Mouse (Mus musculus) adrenal gland, adult 8-10 months (tissue): ENCODE measurements around the gene Ears2. TPM values are rescaled to one million over a fixed set of nuclear protein-coding genes. Genes with fewer than 3 reads are reported as not detected.
"Not testable (repeated sequence)": the region's sequence is repeated elsewhere in the genome, so short reads cannot be mapped to it uniquely, and the experiment has no call there.

Experiments
- DNase-seq: peaks from one replicate; pipeline ENCODE4 v3.0.0; 2022
- total RNA-seq, 4 experiments: library from RNA; stranded (reverse); gene quantifications; 2 replicates each; pipeline ENCODE4 v1.2.4; 2022

Gene Ears2
- 10 to 100 TPM; 17.8 to 23.3 (median 20.0) TPM for total RNA-seq

DNA sequence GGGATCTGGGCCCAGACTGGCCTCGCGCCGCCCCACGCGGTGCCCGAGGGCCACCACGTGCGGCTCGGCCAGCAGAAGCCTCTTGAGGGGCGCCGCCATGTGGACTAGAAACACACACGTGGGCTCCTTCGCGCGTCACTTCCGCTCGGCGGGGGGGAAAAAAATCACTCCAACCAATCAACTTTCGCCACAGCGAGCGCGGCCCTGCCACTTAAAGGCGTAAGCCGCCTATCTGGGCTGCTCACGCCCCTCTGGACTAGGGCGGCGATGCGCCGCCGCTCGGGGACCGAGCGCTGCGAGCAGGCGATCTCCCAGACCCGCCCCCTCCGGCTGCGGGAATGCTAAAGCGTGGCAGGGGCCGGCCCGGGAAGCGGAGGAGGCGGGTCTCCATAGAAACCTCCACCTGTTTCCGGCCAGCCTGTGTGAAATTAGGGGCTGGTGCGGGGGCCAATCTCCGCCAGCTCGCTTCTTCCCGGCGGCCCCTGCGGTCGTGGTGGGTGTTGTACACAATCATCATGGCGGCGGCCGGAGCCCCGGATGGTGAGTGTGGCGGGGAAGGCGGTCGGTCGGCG lies at the start of gene Ears2, which contains the start of gene Ubfd1:
Ears2 (minus strand) TSS at position 319 of the 572 bp plus-strand sequence.
Ubfd1 (plus strand) TSS at position 231 of the 572 bp plus-strand sequence.
- peak; percentile 96 for DNase-seq

DNA sequence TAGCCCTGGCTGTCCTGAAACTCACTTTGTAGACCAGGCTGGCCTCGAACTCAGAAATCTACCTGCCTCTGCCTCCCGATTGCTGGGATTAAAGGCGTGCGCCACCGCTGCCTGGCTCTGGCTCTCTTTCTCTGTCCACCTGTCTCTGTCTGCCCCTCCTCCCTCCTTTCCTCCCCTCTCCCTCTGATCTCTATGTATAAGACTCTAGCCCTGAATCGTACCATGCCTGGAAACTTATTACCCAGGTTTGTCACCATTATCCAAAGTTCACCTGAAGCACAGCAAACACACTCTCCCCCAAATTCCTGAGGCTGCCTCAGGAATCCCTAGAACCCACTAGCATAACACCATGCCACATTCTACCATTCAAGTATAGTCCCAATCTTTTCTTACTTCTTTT lies 41.1 kb upstream of the Ears2 start:
- no peak for DNase-seq

GRCm38 (mm10) chr7:122101747-122102244 lies 34.7 kb upstream of the Ears2 start, which contains the start of gene Ndufab1:
Gene Ndufab1 (minus strand): TSS chr7:122101886.
- peak; percentile 78 for DNase-seq

GRCm38 (mm10) chr7:122101014-122101746 lies 34.1 kb upstream of the Ears2 start:
- not testable (repeated sequence) for DNase-seq

- no peak for DNase-seq
Measured at GRCm38 (mm10) chr7:122099222-122099621, 32.2 kb upstream of the Ears2 start.

- DNase-seq: no peak
Measured at GRCm38 (mm10) chr7:122098009-122098408, 30.9 kb upstream of the Ears2 start.

GRCm38 (mm10) chr7:122094564-122095330 lies 27.7 kb upstream of the Ears2 start:
- DNase-seq: no peak

- no peak for DNase-seq
Measured at GRCm38 (mm10) chr7:122087195-122087982, 20.3 kb upstream of the Ears2 start.

GRCm38 (mm10) chr7:122081071-122081470 lies 14.0 kb upstream of the Ears2 start:
- DNase-seq: no peak

- DNase-seq: no peak
Measured at GRCm38 (mm10) chr7:122079798-122080554, 12.9 kb upstream of the Ears2 start.

DNA sequence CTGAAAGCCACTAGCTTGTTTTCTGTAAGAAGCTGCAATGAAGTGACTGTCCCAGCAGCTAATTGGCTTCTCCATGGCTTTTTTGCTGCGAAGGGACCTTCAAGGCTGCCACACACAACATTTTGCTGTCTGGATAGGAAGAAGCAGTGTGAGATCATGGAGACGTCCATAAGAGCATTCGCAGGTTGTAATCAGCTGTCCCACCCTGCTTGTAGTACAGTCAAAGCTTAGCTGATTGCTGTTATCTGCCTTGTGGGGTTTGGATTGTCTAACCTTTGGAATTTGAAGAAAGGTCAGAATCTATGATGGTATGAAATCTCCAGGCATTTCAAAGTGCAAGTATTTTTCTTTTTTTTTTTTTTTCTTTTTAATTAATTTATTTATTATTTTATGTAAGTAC lies 7.3 kb upstream of the Ears2 start:
- DNase-seq: no peak

DNA sequence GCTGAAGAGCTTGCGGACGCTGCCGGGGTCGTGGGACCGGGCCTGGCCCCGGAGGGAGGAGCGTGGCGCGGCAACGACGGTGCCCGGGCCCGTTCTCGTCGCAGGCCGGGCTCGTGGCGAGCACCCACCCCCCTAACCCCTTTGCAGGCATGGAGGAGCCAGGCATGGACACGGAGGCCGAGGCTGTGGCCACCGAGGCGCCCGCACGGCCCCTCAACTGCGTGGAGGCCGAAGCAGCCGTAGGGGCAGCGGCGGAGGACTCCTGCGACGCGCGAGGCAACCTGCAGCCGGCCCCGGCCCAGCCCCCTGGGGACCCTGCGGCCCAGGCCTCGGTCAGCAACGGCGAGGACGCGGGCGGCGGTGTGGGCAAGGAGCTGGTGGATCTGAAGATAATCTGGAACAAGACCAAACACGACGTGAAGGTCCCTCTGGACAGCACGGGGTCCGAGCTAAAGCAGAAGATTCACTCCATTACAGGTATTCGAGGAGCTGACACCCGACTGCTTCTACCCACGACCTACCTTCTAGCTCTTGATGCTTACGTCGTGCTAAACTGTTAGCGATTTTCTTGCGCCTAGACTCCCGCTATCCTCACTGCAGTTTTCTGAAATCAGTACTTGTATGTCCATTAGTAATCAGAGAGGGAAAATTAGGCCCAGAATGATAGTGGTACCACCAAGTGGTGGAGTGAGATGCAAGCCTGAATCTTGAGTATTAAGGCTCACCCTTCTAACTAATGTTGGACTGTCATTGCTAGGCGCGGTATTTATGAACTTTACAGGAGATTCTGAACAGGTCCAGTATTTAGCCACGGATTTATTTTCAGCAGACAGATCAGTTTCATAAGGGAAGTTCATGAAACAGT lies 686 bp upstream of the Ears2 start:
- DNase-seq: peak; percentile 25

DNA sequence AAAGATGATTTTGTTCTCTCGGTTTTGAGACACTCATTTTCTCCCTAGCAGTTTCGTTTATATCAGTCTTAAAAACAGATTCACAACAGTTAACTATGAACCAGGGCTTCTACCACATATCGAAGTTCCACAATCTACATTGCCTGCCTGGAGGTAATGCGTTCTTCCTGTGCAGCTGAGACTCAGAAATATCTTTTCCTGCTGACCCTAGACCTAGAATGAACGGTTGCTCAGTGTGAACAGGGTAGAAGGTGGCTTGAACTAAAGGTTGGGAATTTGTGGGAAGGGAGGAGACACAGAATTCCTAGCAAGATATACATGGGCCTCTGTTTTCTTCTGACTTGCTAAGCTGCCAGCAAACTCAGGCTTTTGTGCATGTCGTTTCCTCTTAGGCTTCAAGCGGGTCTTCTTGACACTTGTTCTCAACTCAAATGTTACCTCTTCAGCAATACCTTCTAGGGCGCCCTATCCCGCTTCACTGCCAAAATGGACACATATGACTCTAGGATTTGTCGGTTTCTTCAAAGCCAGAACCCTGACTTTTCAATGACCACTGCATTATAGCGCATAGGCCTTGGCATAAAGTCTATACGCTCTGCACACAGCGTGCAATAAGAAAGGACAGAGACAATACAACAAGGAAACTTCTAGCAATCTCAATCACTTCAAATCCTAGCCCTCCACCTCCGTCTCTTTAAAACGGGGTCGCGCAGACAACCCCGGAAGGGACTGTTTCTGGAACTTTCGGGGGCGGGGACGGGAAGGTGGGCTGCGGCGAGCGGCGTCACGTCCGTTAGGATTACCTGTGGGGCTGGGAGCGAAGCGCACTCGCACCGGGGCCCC lies 740 bp downstream of the Ears2 start:
- no peak for DNase-seq

- DNase-seq: no peak
Measured at GRCm38 (mm10) chr7:122065656-122066055, 1.4 kb downstream of the Ears2 start.

DNA sequence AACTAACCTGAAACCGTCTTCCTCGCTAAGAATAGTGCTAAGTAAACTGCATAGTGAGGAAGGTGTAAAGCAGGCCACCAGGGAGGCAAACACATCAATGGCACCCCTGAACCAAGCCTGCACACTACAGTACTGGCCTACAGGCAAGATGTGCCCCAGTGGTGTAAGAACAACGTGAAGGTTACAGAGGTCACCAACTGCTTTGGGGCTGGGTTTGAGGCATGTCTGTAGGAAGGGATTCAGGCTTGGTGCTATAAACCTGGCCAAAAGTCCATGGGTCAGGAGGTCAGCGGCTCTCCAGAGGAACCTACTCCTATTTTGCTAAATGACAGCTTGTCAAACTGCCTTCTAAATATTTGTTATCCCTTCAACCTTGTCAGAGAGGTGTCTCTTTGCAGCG lies 10.4 kb downstream of the Ears2 start:
- no peak for DNase-seq

- no peak for DNase-seq
Measured at GRCm38 (mm10) chr7:122050834-122051233, 16.2 kb downstream of the Ears2 start.

DNA sequence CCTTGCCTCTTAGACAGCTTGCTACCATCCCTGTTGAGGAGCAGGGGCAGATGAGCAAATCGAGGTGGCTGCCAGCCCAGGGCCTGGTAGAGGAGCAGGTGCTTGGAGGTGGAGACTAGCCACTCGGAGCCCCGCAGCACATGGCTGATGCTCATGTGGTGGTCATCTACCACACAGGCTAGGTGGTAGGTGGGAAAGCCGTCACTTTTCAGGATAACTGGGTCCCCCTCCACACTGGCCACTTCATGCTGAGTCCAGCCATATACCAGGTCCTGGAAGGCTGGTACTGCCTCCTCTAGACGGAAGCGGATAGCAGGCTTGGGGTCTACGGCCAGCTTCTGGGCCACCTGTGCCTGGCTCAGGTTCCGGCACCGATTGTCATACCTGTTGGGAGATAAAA lies 18.9 kb downstream of the Ears2 start:
- no peak for DNase-seq

DNA sequence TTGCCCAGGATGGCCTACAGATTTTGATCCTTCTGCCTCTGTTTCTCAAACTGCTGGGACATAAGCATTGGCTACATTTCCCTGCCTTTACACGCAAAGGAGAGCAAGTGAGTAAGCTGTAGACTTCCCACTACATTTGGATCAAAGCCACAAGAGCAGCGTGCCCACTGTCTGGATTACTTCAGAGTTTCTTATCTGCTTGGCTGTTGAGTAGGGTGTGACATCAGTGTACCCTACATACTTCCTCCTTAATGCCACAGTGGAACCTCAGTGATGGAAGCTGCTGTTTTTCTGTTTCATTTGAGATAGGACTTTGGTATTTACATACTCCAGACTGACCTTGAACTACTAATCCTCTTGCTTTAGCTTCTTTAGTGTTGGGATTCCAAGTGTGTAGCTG lies 20.2 kb downstream of the Ears2 start:
- DNase-seq: no peak

DNA sequence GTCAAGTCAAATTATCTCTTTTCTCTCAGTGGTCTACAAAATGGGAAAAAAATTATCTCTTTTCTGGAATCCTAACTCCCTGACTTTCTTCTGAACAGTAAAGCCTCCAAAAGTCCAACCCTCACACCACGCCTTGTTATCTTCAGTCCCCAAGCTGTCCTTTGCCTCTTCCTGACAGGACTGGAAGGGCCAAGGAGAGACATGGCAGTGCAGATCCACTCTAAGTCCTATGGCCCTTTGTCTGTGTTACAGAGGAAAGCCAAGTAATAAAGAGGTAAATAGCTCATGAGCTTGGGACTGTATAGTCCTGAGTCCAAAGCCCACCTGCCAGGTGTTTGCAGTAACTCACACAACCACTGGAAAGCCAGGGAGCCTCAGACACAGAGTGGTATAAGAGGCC lies 21.4 kb downstream of the Ears2 start:
- DNase-seq: no peak
